Comparison of ENCODE assay signal across 23 mouse cellular contexts in the genomic region with DNA sequence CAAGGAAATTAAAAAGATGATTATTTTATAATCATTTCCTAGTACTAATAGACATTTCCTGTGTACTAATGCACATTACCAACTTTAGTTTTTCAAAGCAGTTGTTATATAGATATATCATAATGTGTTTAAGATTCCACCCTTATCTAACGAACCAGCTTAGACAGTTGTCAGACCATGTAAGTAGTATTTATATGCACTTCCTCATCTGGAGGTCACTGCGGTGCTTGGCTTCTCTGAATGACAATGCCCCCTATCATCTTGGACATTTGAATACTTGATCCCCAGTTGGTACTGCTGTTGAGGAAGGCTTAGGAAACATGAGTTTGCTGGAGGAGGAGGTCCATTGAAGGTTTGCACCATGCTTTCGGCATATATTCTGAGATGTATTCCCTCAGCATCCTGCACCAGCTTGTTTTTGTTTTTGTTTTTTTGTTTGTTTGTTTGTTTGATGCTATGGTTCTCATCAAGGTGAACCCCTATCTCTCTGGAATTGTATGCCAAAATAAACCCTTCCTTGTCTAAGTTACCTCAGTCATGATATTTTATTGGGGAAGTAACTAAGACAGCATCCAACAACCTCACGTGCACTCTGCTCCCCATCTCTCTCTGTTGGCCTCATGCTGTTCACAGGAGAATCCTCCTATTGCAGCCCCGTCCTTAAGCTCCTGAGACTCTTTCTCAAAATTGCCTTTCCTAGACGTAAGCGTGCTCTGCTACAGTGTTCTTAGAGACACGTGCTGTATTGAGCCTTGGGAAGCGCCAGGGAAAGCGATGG.
"Had no signal": no experiment of that assay in that cellular context is flagged by ENCODE, and none has a peak within 500 bp of the region (broad histone marks: within the 10 kb centered on the region; RNA-seq: fewer than 3 reads in every experiment).

No protein-coding gene starts in this region.

- H3K9me3 ChIP-seq: limb, embryonic 10.5 days; limb, embryonic 13.5 days; liver, embryonic 12.5 days; liver, embryonic 15.5 days; lung, embryonic 15.5 days; midbrain, embryonic 10.5 days; neural tube, embryonic 12.5 days; neural tube, embryonic 15.5 days had no signal

- H3K27me3 ChIP-seq: limb, embryonic 13.5 days; liver, embryonic 12.5 days; liver, embryonic 15.5 days; lung, embryonic 15.5 days; megakaryocyte, embryonic 14.5 days; neural tube, embryonic 12.5 days; neural tube, embryonic 15.5 days had no signal

- DNase-seq: kidney, postnatal 14 days; kidney, postnatal 4 days; liver; lung, adult 18-20 months; lung, postnatal 10 days; lung, postnatal 36 days; midbrain, embryonic 14.5 days; right cerebral cortex, adult 18-20 months; right cerebral cortex, postnatal 14 days; right cerebral cortex, postnatal 4 days; thymus, adult 2 months; thymus, postnatal 14 days; thymus, postnatal 4 days had no signal

- H3K4me3 ChIP-seq: limb, embryonic 10.5 days; limb, embryonic 13.5 days; liver, embryonic 12.5 days; liver, embryonic 15.5 days; lung, embryonic 15.5 days; megakaryocyte, embryonic 14.5 days; midbrain, embryonic 10.5 days; neural tube, embryonic 12.5 days; neural tube, embryonic 15.5 days had no signal

- H3K36me3 ChIP-seq: limb, embryonic 10.5 days; limb, embryonic 13.5 days; liver, embryonic 12.5 days; liver, embryonic 15.5 days; lung, embryonic 15.5 days; midbrain, embryonic 10.5 days; neural tube, embryonic 12.5 days; neural tube, embryonic 15.5 days had no signal

- H3K4me1 ChIP-seq: liver, embryonic 12.5 days; liver, embryonic 15.5 days; lung, embryonic 15.5 days; megakaryocyte, embryonic 14.5 days had no signal

- ATAC-seq: liver, embryonic 12.5 days had no signal

- H3K9ac ChIP-seq: limb, embryonic 13.5 days; liver, embryonic 12.5 days; liver, embryonic 15.5 days; lung, embryonic 15.5 days; neural tube, embryonic 12.5 days; neural tube, embryonic 15.5 days had no signal

- H3K27ac ChIP-seq: limb, embryonic 10.5 days; limb, embryonic 13.5 days; liver, embryonic 12.5 days; liver, embryonic 15.5 days; lung, embryonic 15.5 days; midbrain, embryonic 10.5 days; neural tube, embryonic 12.5 days; neural tube, embryonic 15.5 days; stomach, postnatal 0 days had no signal

- H3K4me2 ChIP-seq: limb, embryonic 13.5 days; liver, embryonic 12.5 days; liver, embryonic 15.5 days; lung, embryonic 15.5 days; neural tube, embryonic 12.5 days; neural tube, embryonic 15.5 days had no signal
